Mouse (Mus musculus) heart, adult 2 months (tissue): ENCODE results near the gene Syt16.

Source experiments
- EP300 ChIP-seq: fragments of 200-500 bp; IDR thresholded peaks from 2 replicates; pipeline ENCODE4 v1.6.1; 2011; ENCODE audit warnings: low read depth, low read length, control low read depth; ENCODE audit not compliant: insufficient read depth
- POLR2A ChIP-seq: fragments of 200-500 bp; IDR thresholded peaks from 2 replicates; pipeline ENCODE4 v1.6.1; 2011; ENCODE audit warnings: mild to moderate bottlenecking, low read depth, low read length, control low read depth; ENCODE audit not compliant: insufficient read depth

DNA sequence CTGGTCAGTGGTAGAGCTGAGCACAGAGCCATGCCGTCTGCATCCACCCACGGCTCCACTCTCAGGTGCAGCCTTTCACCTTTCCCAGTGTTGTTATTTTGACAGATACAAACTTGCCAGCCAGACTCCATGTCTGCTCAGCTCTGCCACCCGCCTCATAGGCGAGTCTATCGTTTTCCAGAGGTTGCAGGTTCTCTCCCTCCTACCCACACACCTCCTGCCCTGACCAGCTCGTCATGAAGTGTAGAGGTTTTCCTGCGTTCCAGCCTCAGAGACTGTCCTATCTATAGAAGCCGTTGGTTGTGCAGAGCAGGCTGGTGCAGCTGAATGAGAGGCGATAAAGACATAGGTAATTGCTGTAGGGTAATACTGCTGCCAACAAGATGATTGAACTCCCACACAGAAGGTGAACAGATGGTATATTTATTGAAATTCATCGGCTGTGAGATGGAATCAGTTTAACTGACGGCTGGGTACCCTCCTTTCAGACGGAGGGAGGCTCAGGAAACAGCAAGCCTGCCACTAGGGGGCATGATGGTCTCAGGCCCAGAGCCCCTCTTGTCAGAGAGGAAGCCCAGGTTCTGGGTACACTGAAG, 58.0 kb downstream of the Syt16 start:
- TF ChIP-seq POLR2A (no peak), EP300 (no peak)
